Mouse (Mus musculus): ENCODE measurements around the gene Ptpre.
A peak's percentile ranks its signal among the peaks of the same experiment; 100 is the strongest.
"Not testable (repeated sequence)": the region's sequence is repeated elsewhere in the genome, so short reads cannot be mapped to it uniquely, and the experiment has no call there.

Gene Ptpre

GRCm38 (mm10) chr7:135698362-135698761 lies 161.1 kb downstream of the Ptpre start:
- DNase-seq: no peak

GRCm38 (mm10) chr7:135699351-135699750 lies 162.1 kb downstream of the Ptpre start:
- not testable (repeated sequence) for DNase-seq

- no peak for DNase-seq
Observed at GRCm38 (mm10) chr7:135703600-135704148, 166.4 kb downstream of the Ptpre start.

GRCm38 (mm10) chr7:135704251-135704650 lies 167.0 kb downstream of the Ptpre start:
- DNase-seq: no peak

- DNase-seq: no peak
Observed at GRCm38 (mm10) chr7:135705083-135705482, 167.8 kb downstream of the Ptpre start.

GRCm38 (mm10) chr7:135705753-135706152 lies 168.5 kb downstream of the Ptpre start:
- DNase-seq: no peak

GRCm38 (mm10) chr7:135710702-135711101 lies 173.4 kb downstream of the Ptpre start:
- DNase-seq: no peak

GRCm38 (mm10) chr7:135712534-135712933 lies 175.3 kb downstream of the Ptpre start:
- no peak for DNase-seq

GRCm38 (mm10) chr7:135713326-135713725 lies 176.0 kb downstream of the Ptpre start:
- no peak for DNase-seq

GRCm38 (mm10) chr7:135715166-135715565 lies 177.9 kb downstream of the Ptpre start:
- no peak for DNase-seq

GRCm38 (mm10) chr7:135715642-135716444 lies 178.6 kb downstream of the Ptpre start, which contains the start of gene Mki67:
TSS of gene Mki67 (minus strand) at chr7:135716361.
- no peak for DNase-seq

- DNase-seq: peak; percentile 91
Observed at GRCm38 (mm10) chr7:135716445-135716877, 179.2 kb downstream of the Ptpre start.

- DNase-seq: no peak
Observed at GRCm38 (mm10) chr7:135716968-135717557, 179.8 kb downstream of the Ptpre start.

- DNase-seq: no peak
Observed at GRCm38 (mm10) chr7:135721436-135721992, 184.2 kb downstream of the Ptpre start.

GRCm38 (mm10) chr7:135722011-135722838 lies 184.9 kb downstream of the Ptpre start:
- DNase-seq: no peak

GRCm38 (mm10) chr7:135723672-135724341 lies 186.5 kb downstream of the Ptpre start:
- peak; percentile 31 for DNase-seq

- DNase-seq: no peak
Observed at GRCm38 (mm10) chr7:135726707-135727106, 189.4 kb downstream of the Ptpre start.

GRCm38 (mm10) chr7:135728038-135728437 lies 190.8 kb downstream of the Ptpre start:
- DNase-seq: no peak

- DNase-seq: no peak
Observed at GRCm38 (mm10) chr7:135734379-135734778, 197.1 kb downstream of the Ptpre start.

- no peak for DNase-seq
Observed at GRCm38 (mm10) chr7:135734911-135735646, 197.8 kb downstream of the Ptpre start.
